Mouse (Mus musculus): ENCODE measurements around the gene Ube2z.
A peak's percentile ranks its signal among the peaks of the same experiment; 100 is the strongest.
"Not testable (repeated sequence)": the region's sequence is repeated elsewhere in the genome, so short reads cannot be mapped to it uniquely, and the experiment has no call there.

Ube2z gene

DNA sequence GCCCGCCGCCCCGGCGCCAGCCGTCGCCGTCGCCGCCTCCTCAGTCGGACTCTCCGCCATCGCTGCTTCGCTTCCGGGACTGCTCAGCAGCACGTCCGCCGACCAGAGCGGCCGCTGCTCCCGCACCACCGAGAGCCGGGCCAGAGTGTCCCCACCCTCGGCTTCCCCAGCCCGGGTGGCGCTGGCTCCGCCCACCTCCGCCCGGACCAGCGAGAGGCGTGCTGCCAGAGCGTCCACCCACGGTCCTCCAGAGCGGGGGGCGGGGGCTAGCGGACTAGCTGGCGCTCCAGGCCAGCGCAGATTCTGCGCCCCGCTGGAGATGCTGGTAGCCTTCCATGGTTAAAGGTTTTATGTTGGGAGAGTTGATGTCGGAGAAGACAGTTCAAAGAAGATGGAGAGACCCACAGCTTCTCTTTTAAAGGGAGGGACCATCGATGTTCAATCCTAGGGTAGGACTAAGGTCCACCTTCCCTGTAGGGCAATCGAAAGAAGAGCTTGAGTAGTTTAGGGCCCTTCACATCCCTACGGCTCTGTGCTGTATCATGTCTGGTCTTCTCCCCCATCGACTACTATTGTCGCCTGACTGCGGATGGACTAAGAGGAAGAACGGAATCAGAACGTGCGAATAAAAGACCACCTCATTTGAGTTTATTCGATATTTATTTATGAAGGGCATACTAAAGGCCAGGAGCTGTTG lies at the start of gene Ube2z:
Gene Ube2z, minus strand, starts transcription at position 174 of the 697 bp plus-strand sequence.
- DNase-seq (ENCODE audit: low read depth, low spot score) = peak; percentile 88

DNA sequence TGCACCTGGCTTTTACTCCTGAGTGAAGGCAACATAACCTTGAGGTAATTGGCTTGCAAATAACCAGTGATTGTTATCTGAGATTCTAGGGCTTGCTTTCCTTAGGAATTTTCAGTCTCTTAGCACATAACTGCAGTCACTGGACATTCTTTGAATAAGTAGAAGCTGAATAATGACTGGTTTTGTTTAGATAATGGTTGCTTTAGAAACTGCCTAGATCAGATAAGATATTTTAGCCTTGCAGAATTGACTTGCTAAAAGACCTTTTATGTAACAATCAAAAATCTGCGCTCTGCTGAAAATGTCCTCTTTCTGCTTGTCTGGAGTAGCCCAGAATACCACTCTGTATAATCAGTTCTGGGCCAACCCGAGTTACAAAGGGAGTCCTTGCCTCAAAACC lies 48.9 kb upstream of the Ube2z start:
- no peak for DNase-seq (ENCODE audit: low read depth, low spot score)

DNA sequence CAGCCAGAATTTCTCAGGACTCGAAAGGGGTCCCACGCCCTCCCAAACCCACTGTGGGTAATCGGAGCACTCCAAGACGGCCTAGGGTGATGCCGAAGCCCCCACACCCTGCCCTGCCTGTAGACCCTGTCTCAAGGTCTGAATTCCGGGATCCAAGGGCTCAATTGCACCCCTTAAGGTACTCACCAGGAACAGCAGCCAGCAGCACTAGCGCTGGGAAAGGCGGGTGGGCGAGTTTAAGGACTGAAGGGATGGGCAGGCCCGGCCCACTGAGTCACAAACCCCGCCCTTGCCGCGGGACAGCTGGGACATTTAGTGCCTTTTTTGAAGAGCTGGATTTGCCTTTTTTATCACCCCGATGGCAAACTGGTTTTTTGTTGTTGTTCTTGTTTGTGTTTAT lies 46.6 kb upstream of the Ube2z start, which contains the start of gene Calcoco2:
Gene Calcoco2, minus strand, starts transcription at position 214 of the 400 bp plus-strand sequence.
- no peak for DNase-seq (ENCODE audit: low read depth, low spot score)

DNA sequence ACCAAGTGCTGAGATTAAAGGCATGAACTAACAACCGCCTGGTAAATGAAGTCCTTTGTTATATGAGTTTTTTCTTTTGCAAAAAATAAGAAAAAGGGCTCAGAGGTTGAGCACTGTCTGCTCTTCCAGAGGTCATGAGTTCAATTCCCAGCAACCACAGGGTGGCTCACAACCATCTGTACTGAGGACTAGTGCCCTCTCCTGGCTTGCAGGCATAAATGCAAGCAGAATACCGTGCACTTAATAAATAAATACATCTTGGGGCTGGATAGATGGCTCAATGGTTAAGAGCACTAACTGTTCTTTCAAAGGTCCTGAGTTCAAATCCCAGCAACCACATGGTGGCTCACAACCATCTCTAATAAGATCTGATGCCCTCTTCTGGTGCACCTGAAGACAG lies 45.8 kb upstream of the Ube2z start:
- DNase-seq (ENCODE audit: low read depth, low spot score) = not testable (repeated sequence)

DNA sequence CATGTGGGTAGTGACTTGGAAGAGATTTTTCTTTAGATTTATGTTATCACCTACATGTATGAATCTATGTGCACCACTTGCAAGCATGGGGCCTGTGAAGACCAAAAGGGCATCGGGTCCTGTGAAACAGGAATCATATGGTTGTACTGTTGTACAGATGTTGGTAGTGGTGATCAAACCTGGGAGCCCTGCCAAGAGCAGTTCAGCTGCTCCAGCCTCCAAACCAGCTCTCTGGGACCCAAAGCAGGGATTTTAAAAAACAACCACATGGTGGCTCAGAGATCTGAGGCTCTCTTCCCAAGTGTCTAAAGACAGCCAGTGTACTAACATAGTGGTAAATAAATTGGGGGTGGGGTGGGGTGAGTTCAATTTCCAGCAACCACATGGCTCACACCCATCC lies 43.2 kb upstream of the Ube2z start:
- no peak for DNase-seq (ENCODE audit: low read depth, low spot score)

DNA sequence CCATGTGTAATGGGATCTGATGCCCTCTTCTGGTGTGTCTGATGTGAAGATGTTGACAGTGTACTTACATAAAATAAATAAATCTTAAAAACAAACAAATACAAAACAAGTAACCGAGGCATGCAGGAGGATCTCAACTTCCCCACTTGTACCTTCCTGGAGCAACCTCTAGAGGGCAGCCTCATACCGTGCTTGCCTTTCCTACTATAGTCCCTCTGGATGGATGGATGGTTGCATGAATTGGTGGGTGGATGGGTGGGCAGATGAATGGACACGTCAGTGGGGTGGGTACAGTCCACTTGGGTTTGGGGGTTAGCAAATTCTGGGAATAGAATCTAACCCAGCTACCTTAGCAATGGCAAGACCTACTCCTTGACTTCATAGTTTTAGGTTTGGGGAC lies 28.2 kb upstream of the Ube2z start:
- no peak for DNase-seq (ENCODE audit: low read depth, low spot score)

DNA sequence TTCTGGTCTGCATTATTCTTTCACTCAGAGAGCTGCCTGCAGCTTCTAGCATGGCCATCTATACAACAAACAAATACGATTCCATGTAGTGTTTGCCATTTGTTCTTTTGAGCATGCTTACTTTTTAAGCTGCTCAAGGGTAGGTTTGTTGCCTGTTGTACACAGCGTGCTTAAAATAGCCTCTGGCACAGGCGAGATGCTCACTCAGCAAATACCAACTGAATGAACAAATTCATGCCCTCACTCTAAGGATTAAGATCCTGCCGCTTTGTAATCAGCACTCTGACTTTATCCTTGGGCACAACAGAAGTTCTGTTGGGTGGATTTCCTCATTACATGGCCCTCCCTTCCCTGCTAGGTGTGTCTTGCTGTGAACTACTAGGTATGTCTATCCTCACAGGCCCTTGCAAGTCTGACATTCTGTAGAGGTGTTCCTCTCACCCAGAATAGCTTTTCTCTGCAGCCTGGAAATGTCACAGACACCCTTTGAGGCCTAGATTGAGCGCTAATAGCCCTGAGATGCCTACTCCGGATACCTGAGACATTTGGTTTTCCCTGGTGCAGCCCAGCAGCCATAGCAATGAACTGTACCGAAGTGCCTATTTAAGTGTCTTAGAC lies 27.6 kb upstream of the Ube2z start:
- DNase-seq (ENCODE audit: low read depth, low spot score) = no peak

DNA sequence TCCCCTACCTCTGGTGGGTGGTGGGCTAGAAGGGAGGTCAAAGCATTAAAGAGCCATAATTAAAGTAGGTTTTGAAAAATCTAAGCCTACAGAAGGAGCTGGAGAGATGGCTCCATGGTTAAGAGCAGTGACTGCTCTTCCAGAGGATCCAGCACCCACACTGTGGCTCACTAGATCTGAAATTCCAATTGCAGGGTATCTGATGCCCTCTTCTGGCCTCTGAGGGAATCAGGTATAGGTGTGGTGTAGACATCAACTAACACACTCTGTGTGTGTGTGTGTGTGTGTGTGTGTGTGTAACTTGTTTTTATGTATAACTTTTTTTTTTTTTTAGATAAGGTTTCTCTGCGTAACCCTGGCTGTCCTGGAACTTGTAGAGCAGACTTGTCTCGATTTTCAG lies 25.9 kb upstream of the Ube2z start:
- DNase-seq (ENCODE audit: low read depth, low spot score) = no peak

DNA sequence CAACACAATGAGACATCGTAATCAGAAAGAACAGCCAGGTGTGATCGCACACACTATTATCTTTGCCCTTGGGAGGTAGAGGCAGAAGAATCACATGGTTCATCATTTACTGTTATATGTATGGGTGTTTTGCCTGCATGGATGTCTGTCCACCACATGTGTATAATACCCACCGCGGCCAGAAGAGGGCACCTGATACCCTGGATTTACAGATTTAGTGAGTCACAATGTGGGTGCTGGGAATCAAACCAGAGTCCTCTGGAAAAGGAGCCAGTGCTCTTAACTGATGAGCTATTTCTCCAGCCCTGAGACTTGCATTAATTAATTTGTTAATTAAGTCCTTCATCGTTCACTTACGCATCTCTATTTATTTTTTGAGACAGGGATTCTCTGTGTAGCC lies 22.8 kb upstream of the Ube2z start:
- DNase-seq (ENCODE audit: low read depth, low spot score) = no peak

DNA sequence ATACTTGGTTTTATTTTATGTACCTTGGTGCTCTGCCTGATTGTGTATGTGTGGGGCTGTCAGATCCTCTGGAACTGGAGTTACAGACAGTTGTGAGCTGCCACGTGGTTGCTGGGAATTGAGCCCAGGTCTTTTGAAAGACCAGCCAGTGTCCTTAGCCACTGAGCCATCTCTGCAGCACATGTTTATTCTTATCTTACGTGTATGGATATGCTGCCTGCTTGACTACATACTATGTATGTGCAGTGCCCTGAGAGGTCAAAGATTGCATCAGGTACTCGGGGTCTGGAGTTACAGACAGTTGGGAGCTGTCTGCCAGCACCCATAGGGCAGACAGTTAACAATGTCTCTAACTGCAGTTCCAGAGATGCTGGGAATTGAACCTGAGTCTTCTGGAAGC lies 17.5 kb upstream of the Ube2z start:
- no peak for DNase-seq (ENCODE audit: low read depth, low spot score)

DNA sequence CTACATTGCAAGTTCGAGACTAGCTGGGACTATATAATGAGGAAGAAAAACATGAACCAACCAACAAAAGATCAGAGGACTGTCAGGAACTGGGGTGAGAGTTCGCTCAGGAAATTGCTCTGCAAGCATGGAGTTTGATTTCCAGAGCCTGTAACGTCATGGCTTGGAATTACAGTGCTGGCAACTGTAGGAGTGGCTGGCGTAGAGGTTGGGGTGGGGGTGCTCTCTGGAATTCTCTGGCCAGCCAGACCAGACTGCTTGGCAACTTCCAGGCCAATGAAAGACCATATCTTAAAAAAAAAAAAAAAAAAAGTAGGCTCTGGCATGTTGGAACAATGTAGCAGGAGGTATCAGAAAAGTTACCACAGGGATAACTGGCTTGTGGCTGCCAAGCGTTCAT lies 15.5 kb upstream of the Ube2z start:
- no peak for DNase-seq (ENCODE audit: low read depth, low spot score)

DNA sequence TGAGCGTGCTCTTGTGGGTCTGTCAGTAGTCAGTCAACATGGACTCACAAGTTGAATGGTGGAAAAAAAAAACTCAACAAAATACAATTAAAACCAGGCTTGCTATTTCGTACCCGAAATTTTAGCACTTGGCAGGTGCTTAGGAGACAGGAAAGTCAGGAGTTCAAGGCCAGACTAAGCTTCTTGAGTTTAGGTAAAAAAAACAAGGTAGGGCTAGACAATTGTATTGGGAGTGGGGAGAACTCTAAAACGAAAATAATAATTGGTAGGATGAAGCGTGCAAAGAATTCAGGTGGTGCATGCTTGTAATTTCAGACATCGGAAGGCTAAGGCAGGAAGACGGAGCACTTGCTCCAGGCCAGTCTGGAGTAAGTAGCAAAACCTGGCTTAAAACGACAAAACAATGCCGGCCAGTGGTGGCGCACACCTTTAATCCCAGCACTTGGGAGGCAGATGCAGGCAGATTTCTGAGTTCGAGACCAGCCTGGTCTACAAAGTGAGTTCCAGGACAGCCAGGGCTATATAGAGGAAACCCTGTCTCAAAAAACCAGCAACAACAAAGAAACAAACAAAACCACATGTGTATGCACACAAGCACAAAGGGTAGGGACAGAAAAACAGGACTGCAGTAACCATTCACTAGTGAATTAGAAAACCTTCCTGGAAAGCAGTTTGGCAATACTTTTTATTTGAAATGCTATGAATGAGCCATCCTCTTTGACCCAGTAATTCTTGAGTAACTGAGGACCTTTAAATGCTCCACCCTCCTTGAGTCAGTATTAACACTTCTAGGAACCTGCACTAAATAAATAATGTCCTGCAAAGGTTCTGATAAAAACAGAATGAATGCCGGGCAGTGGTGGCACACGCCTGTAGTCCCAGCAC lies 11.3 kb upstream of the Ube2z start:
- no peak for DNase-seq (ENCODE audit: low read depth, low spot score)

DNA sequence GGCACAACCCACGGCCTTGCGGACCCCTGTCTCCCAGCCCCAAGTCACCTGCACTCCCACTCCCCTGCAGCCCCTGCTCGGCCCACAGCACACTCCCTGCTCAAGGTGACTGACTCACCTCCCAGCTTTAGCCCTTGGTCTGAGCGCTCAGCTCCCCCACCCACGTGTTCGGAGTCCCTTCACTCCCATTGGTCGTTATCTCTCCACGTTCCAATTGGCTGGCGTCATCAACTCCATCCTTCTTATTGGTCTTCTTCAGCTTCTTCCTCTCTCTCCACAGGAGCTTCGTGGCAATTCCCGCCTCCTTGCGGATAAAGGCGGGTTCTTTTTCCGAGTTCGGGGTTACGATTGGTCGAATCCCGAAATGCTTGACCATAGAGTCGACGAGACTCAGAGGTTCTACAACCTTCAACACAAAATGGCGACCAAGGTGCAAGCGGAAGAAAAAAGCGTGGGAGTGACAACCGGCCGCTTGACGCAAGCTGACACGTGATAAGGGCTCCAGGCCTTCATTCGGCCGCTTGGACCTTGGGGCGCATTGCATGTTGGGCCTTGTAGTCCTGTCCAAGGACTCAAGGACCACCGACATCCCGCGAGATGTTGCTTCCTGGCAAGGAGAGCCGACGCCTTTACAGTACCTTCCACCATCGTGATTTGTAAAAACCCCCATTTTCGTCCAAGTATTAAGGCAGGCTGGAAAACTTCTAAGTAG lies 10.5 kb upstream of the Ube2z start, which contains the start of gene Atp5g1:
Gene Atp5g1, minus strand, starts transcription at position 162 of the 712 bp plus-strand sequence.
- peak; percentile 100 for DNase-seq (ENCODE audit: low read depth, low spot score)

DNA sequence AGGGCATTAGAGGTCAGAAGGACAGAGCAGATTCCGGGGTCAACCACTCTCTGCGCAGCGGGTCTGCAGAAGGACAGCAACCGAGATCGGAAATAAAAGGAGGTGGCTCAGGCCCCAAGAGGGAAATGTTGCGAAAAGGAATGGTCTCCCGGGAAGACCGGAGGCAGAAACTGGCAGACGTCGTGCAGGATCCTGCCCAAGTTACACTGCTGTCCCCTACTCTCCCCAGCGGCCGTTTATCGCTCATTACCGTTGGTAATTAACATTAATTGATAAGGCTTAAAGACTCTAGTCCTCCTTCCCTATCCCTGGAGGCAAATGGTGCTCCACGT lies 10.0 kb upstream of the Ube2z start:
- DNase-seq (ENCODE audit: low read depth, low spot score) = no peak

DNA sequence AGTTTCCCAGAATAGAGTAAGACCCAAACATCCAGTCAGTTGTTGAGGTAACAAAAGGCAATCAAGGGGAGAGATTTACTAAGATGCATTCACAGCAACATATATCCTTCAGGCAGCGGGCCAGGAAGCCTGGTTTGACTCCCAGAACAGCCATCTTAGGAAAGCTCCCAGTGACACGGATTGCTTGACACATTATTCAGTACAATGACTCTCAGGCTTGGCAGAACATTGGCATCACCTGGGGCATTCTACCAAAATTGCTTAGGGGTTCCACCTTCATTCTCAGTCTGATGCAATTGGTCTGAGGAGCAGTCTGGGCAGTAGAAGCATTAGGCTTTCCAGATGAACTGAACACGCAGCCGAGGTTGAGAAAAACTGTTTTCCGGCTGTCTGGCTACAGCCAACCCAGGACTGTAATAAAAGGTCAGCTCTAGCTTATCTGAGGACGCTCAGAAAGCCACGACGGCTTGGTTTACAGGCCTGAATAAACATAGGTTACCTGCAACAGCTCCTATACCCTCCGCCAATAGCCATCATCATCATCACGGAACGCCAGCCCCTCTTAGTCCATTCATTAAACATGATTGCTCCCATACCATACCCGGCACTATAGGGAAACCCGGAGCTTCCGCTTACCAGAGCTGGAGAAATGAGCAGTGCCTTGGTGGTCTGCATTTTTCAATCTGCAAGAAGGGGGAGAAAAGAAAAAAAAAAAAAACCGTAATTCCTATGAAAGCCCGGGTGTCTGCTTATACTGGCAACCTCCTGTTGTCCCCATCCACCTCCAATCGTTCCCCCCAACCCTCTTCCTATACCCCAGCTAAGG lies 9.4 kb upstream of the Ube2z start:
- no peak for DNase-seq (ENCODE audit: low read depth, low spot score)

DNA sequence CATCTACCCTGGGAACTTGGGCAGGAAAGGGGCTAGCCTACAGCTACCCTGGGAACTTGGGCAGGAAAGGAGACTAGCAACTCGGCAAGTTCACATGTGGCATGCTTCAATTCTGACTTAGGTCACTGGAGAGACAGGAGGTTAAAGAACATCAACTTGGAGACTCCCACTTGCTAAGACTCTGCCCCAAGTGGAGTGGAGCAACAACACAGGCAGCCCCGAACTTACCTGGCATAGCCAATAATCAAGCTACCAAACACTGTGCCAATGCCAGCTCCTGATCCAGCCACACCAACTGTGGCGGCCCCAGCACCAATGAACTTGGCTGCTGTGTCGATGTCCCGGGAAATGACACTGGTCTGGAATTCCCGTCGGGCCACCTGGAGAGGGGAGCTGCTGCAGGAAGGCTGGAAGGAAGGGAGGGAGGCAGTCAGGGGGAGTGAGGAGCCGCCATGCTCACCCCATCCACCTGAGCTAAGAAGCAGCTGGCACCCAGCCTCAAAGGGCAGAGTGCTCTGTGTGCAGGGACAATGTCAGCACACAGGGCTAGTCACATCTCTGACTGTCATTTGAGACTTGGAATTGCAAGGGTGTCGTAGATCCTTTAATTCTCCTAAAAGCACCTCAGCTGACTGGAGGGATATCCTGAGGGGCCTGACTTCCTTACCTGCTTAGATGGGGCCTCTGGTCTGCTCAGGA lies 8.3 kb upstream of the Ube2z start:
- no peak for DNase-seq (ENCODE audit: low read depth, low spot score)

DNA sequence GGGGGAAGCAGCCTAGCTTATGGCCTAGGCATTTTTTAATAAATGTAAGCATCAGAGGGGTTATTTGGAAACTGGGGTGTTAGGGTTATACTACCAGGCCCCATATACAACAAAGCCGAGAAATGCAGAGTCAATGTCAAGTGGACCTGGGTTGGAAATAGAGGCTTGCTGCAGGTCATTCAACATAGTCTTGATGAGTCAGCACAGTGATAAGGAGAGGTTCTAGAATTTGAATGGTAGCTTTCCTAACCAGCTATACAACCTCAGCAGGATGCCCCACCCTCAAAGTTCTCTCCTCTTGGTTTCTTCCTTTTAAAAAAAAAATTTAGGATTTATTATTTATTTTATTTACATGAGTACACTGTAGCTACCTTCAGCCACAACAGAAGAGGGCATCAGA lies 5.8 kb upstream of the Ube2z start:
- no peak for DNase-seq (ENCODE audit: low read depth, low spot score)

DNA sequence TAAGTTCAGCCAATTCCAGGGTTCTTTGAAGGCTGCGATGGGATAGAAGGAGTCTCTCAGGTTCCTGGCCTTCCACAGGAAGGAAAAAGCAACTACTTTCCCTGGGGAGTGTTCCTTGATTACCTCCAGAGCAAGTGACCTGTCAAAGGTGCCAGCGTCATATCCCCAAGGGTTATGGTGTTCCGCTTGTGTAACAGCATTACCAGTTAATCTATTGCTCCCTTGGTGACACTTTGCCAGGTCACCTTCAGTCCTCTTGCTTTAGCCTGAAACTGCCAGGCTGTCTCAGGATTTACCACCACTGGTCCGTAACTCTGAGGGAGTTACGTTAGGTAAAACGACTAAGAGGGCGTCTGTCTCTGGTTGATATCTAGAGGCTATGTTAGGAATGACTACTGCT lies 5.2 kb upstream of the Ube2z start:
- no peak for DNase-seq (ENCODE audit: low read depth, low spot score)

DNA sequence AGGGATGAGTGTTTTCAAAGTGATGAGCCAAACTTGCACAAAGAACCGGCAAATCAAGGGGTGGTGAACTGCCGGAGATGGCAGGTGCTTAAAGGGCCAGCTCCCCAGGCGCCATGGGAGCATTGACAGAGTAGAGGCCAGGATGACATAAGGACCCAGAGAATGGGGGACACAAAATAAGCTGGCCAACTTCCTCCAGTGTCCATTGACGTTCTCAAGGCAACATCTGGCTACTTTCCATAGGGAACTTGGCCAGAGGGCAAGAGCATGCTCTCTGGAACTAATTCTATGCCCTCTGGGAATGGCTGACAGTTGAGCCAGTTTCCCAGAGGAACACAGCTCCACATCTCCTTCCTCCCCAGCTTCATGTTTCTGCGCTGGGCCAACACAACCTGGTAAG lies 3.0 kb upstream of the Ube2z start:
- DNase-seq (ENCODE audit: low read depth, low spot score) = no peak

DNA sequence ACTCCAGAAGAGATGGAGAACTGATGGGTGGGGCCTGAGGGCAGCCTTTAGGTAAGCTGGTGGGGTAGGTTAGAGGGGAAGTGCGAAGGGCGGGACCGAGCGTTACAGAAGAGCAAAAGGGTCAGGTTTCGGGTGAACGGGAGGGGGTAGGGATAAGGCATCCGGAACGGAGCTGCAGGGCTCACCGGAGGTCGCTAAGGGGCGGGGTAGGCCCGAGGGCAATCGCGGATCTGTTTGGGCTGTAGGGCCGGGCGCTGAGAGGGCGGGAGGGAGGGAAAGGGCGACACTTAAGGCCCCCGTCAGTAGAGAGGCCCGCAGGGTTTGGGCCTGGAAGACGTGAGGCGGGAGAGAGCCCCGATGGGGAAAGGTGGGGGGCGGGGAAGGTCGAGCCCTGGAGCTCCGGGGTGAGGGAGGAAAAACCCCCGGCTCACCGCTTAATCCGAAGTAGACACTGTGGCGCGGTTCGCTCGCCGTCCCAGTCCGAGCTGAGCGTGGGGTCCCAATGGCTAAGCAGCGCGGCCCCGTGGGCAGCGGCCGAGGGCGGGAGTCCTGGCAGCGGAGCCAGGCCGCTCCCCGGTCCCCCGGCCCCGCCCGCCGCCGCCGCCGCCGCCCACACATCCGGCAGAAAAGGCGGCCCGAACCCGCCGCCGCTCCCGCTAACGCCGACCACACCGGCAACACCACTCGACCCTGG lies 520 bp downstream of the Ube2z start:
- DNase-seq (ENCODE audit: low read depth, low spot score) = no peak

Measured in brain, embryonic 18.5 days (tissue).